Mouse (Mus musculus): Measurements from ENCODE around the gene Bnc1. TPM values are rescaled to one million over a fixed set of nuclear protein-coding genes. Genes with fewer than 3 reads are reported as not detected.

Bnc1 gene
- polyA plus RNA-seq, 1 experiment: not detected

DNA sequence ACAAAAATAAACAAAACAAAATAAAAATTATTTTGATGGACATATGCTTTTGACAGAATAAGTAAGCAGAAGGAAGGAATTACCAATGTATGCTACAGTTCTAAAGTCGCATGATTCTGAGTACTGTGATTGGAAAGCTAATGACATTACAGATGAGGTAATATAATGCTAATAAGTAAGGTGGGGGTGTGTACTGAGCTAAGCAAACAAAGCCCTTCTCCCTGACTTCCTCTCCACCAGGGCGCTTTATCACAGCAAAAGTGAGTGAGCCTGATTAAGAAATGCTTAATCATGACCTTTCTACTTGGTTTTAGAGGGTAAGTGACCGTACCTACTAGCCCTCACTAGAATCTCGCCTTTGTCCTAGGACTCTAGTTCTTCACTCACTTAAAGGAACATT, 71.8 kb downstream of the Bnc1 start:
- Histone ChIP-seq H3K27ac (ENCODE audit: insufficient read depth, low read length) (no peak overlapping the region), H3K4me1 (ENCODE audit: control insufficient read depth, insufficient read depth, low read length) (peaks cover 1% of the 10 kb centered on the region), H3K4me3 (ENCODE audit: insufficient read depth, low read length) (no peak overlapping the region)
- no peak for TF ChIP-seq CTCF (IDR thresholded peaks at IDR 0.05; ENCODE audit: extremely low read depth, insufficient read depth, low read length)
- TF ChIP-seq POLR2A (IDR thresholded peaks at IDR 0.05; ENCODE audit: extremely low read depth, insufficient read depth, low read length): no peak

DNA sequence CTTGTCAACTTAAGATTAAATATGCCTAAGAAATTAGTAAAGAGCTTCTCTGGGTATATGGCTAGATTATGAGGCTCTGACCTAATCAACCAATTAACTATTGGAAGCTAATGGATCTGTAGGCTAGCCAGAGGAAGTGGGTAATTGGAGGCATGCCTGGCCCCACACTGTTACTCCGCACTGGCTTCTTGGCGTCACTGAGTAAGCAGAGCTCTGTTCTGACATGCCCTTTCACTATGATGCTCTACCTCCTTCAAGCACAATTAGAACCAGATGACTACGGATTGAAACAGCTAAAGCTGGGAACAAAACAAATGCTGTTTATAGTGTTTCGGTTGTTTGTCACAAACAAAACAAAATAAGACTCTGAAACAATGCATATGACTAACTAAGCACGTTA, 73.8 kb downstream of the Bnc1 start:
- no peak for TF ChIP-seq CTCF (IDR thresholded peaks at IDR 0.05; ENCODE audit: extremely low read depth, insufficient read depth, low read length)
- TF ChIP-seq POLR2A (IDR thresholded peaks at IDR 0.05; ENCODE audit: extremely low read depth, insufficient read depth, low read length): no peak
- Histone ChIP-seq H3K4me3 (ENCODE audit: insufficient read depth, low read length) (no peak overlapping the region), H3K4me1 (ENCODE audit: control insufficient read depth, insufficient read depth, low read length) (peaks cover 1% of the 10 kb centered on the region), H3K27ac (ENCODE audit: insufficient read depth, low read length) (no peak overlapping the region)

Other genes with a start within 250 kb of the Bnc1 start
- gene Ramac, start 229.4 kb downstream of the Bnc1 start, polyA plus RNA-seq (2012; rRNA removed): 80.4 and 87.9 TPM in 2 replicates
- gene 3110040N11Rik, start 202.8 kb downstream of the Bnc1 start, polyA plus RNA-seq (2012; rRNA removed): 30.9 and 35.0 TPM in 2 replicates
- 99.6 and 99.9 TPM in 2 replicates for gene Btbd1, start 162.9 kb downstream of the Bnc1 start, polyA plus RNA-seq (2012; rRNA removed)
- gene Gm10160, start 136.5 kb downstream of the Bnc1 start, polyA plus RNA-seq (2012; rRNA removed): not detected in 2 replicates
- 37.1 and 43.4 TPM in 2 replicates for gene Tm6sf1, start 133.3 kb downstream of the Bnc1 start, polyA plus RNA-seq (2012; rRNA removed)
- 40.4 and 40.9 TPM in 2 replicates for gene Hdgfl3, start 57.8 kb downstream of the Bnc1 start, polyA plus RNA-seq (2012; rRNA removed)
- gene Sh3gl3, start 181.5 kb upstream of the Bnc1 start, polyA plus RNA-seq (2012; rRNA removed): 55.8 and 62.6 TPM in 2 replicates

Measured in cortical plate, adult 2 months (tissue).